Mouse (Mus musculus): Measurements from ENCODE around the gene Triobp. TPM values are rescaled to one million over a fixed set of nuclear protein-coding genes. Genes with fewer than 3 reads are reported as not detected.
"Not testable (repeated sequence)": the region's sequence is repeated elsewhere in the genome, so short reads cannot be mapped to it uniquely, and the experiment has no call there.

Gene Triobp
- polyA plus RNA-seq, 1 experiment from 2014 or later: 42.0 TPM

GRCm38 (mm10) chr15:78992925-78993324, 45.4 kb downstream of the Triobp start:
- H3K4me3 ChIP-seq: no peak overlapping the region
- H3K4me1 ChIP-seq: peaks cover 9% of the 10 kb centered on the region
- no peak for ATAC-seq (ENCODE audit: low FRiP score, low read depth)
- 97% methylated on average over 24 of the region's 24 CpGs for WGBS
- no peak overlapping the region for H3K27ac ChIP-seq
- no peak overlapping the region for H3K9ac ChIP-seq
- no peaks in the 10 kb centered on the region for H3K27me3 ChIP-seq (replicated peaks)
- no peaks in the 10 kb centered on the region for H3K9me3 ChIP-seq
- no peak overlapping the region for H3K4me2 ChIP-seq (replicated peaks)
- peaks cover 86% of the 10 kb centered on the region for H3K36me3 ChIP-seq

GRCm38 (mm10) chr15:78995916-78996315, 48.4 kb downstream of the Triobp start:
- Histone ChIP-seq H3K9ac (no peak overlapping the region), H3K27me3 (replicated peaks) (no peaks in the 10 kb centered on the region), H3K4me2 (replicated peaks) (no peak overlapping the region), H3K27ac (no peak overlapping the region), H3K4me3 (no peak overlapping the region), H3K36me3 (peaks cover 79% of the 10 kb centered on the region), H3K4me1 (no peaks in the 10 kb centered on the region), H3K9me3 (no peaks in the 10 kb centered on the region)
- WGBS: 93% methylated on average over 4 of the region's 4 CpGs
- ATAC-seq (ENCODE audit: low FRiP score, low read depth): no peak

- 91% methylated on average over 3 of the region's 3 CpGs for WGBS
These were observed 49.1 kb downstream of the Triobp start for GRCm38 (mm10) chr15:78996663-78997062.

GRCm38 (mm10) chr15:78998348-78998747, 50.8 kb downstream of the Triobp start:
- ATAC-seq (ENCODE audit: low FRiP score, low read depth): no peak
- Histone ChIP-seq H3K4me1 (no peaks in the 10 kb centered on the region), H3K9me3 (no peaks in the 10 kb centered on the region), H3K27ac (no peak overlapping the region), H3K9ac (no peak overlapping the region), H3K27me3 (replicated peaks) (no peaks in the 10 kb centered on the region), H3K4me2 (replicated peaks) (no peak overlapping the region), H3K36me3 (peaks cover 79% of the 10 kb centered on the region), H3K4me3 (no peak overlapping the region)
- 83% methylated on average over 8 of the region's 8 CpGs for WGBS

More at GRCm38 (mm10) chr15:78996663-78997062, 49.1 kb downstream of the Triobp start:
- Histone ChIP-seq H3K4me1 (no peaks in the 10 kb centered on the region), H3K27ac (no peak overlapping the region), H3K9me3 (no peaks in the 10 kb centered on the region), H3K27me3 (replicated peaks) (no peaks in the 10 kb centered on the region), H3K4me2 (replicated peaks) (no peak overlapping the region), H3K9ac (no peak overlapping the region), H3K4me3 (no peak overlapping the region), H3K36me3 (peaks cover 79% of the 10 kb centered on the region)
- no peak for ATAC-seq (ENCODE audit: low FRiP score, low read depth)

GRCm38 (mm10) chr15:78999586-78999985, 52.1 kb downstream of the Triobp start:
- Histone ChIP-seq H3K36me3 (peaks cover 79% of the 10 kb centered on the region), H3K4me1 (no peaks in the 10 kb centered on the region), H3K9me3 (no peaks in the 10 kb centered on the region), H3K4me3 (no peak overlapping the region), H3K9ac (no peak overlapping the region), H3K27me3 (replicated peaks) (no peaks in the 10 kb centered on the region), H3K27ac (no peak overlapping the region), H3K4me2 (replicated peaks) (no peak overlapping the region)
- no peak for ATAC-seq (ENCODE audit: low FRiP score, low read depth)
- 87% methylated on average over 11 of the region's 11 CpGs for WGBS

- H3K9me3 ChIP-seq: no peaks in the 10 kb centered on the region
- no peak for ATAC-seq (ENCODE audit: low FRiP score, low read depth)
- H3K4me2 ChIP-seq (replicated peaks): no peak overlapping the region
- H3K27me3 ChIP-seq (replicated peaks): no peaks in the 10 kb centered on the region
- peaks cover 79% of the 10 kb centered on the region for H3K36me3 ChIP-seq
- H3K4me1 ChIP-seq: no peaks in the 10 kb centered on the region
- 86% methylated on average over 7 of the region's 7 CpGs for WGBS
- H3K27ac ChIP-seq: no peak overlapping the region
- H3K9ac ChIP-seq: no peak overlapping the region
- no peak overlapping the region for H3K4me3 ChIP-seq
These were observed 52.9 kb downstream of the Triobp start for GRCm38 (mm10) chr15:79000357-79000791.

GRCm38 (mm10) chr15:79001559-79001958, 54.0 kb downstream of the Triobp start:
- no peaks in the 10 kb centered on the region for H3K9me3 ChIP-seq
- H3K4me3 ChIP-seq: no peak overlapping the region
- no peak for ATAC-seq (ENCODE audit: low FRiP score, low read depth)
- WGBS: 94% methylated on average over 5 of the region's 5 CpGs
- no peak overlapping the region for H3K27ac ChIP-seq
- H3K9ac ChIP-seq: no peak overlapping the region
- H3K4me2 ChIP-seq (replicated peaks): no peak overlapping the region
- H3K27me3 ChIP-seq (replicated peaks): no peaks in the 10 kb centered on the region
- H3K4me1 ChIP-seq: no peaks in the 10 kb centered on the region
- H3K36me3 ChIP-seq: peaks cover 77% of the 10 kb centered on the region

GRCm38 (mm10) chr15:79002036-79002435, 54.5 kb downstream of the Triobp start:
- H3K27ac ChIP-seq: no peak overlapping the region
- no peak overlapping the region for H3K4me2 ChIP-seq (replicated peaks)
- no peak for ATAC-seq (ENCODE audit: low FRiP score, low read depth)
- no peak overlapping the region for H3K4me3 ChIP-seq
- H3K36me3 ChIP-seq: peaks cover 79% of the 10 kb centered on the region
- H3K27me3 ChIP-seq (replicated peaks): no peaks in the 10 kb centered on the region
- no peaks in the 10 kb centered on the region for H3K9me3 ChIP-seq
- no peak overlapping the region for H3K9ac ChIP-seq
- WGBS: 59% methylated on average over 19 of the region's 19 CpGs
- H3K4me1 ChIP-seq: no peaks in the 10 kb centered on the region

GRCm38 (mm10) chr15:79003079-79003478, 55.6 kb downstream of the Triobp start:
- no peaks in the 10 kb centered on the region for H3K4me1 ChIP-seq
- no peak for ATAC-seq (ENCODE audit: low FRiP score, low read depth)
- H3K27me3 ChIP-seq (replicated peaks): no peaks in the 10 kb centered on the region
- H3K4me2 ChIP-seq (replicated peaks): no peak overlapping the region
- no peak overlapping the region for H3K4me3 ChIP-seq
- H3K9me3 ChIP-seq: no peaks in the 10 kb centered on the region
- H3K36me3 ChIP-seq: peaks cover 79% of the 10 kb centered on the region
- no peak overlapping the region for H3K27ac ChIP-seq
- H3K9ac ChIP-seq: no peak overlapping the region
- WGBS: 89% methylated on average over 3 of the region's 3 CpGs

- Histone ChIP-seq H3K9me3 (no peaks in the 10 kb centered on the region), H3K4me1 (0 out of 2 replicates have a peak, but pooled peaks cover 6% of the 10 kb centered on the region), H3K36me3 (peaks cover 65% of the 10 kb centered on the region), H3K27me3 (replicated peaks) (no peaks in the 10 kb centered on the region), H3K27ac (no peak overlapping the region), H3K4me3 (no peak overlapping the region), H3K9ac (no peak overlapping the region), H3K4me2 (replicated peaks) (no peak overlapping the region)
- 87% methylated on average over 9 of the region's 9 CpGs for WGBS
- ATAC-seq (ENCODE audit: low FRiP score, low read depth): no peak
These were observed 58.1 kb downstream of the Triobp start for GRCm38 (mm10) chr15:79005581-79005980.

GRCm38 (mm10) chr15:79006638-79007037, 59.1 kb downstream of the Triobp start:
- WGBS: 74% methylated on average over 3 of the region's 3 CpGs
- H3K27ac ChIP-seq: no peak overlapping the region
- no peak overlapping the region for H3K4me3 ChIP-seq
- peaks cover 10% of the 10 kb centered on the region for H3K4me1 ChIP-seq
- H3K9me3 ChIP-seq: no peaks in the 10 kb centered on the region
- ATAC-seq (ENCODE audit: low FRiP score, low read depth): no peak
- H3K36me3 ChIP-seq: peaks cover 55% of the 10 kb centered on the region
- no peak overlapping the region for H3K4me2 ChIP-seq (replicated peaks)
- no peak overlapping the region for H3K9ac ChIP-seq
- H3K27me3 ChIP-seq (replicated peaks): no peaks in the 10 kb centered on the region

- Histone ChIP-seq H3K9me3 (no peaks in the 10 kb centered on the region), H3K27ac (no peak overlapping the region), H3K27me3 (replicated peaks) (no peaks in the 10 kb centered on the region), H3K4me3 (no peak overlapping the region), H3K4me2 (replicated peaks) (no peak overlapping the region), H3K4me1 (peaks cover 15% of the 10 kb centered on the region), H3K9ac (no peak overlapping the region), H3K36me3 (peaks cover 50% of the 10 kb centered on the region)
- ATAC-seq (ENCODE audit: low FRiP score, low read depth): no peak
- 91% methylated on average over 5 of the region's 5 CpGs for WGBS
These were observed 59.5 kb downstream of the Triobp start for GRCm38 (mm10) chr15:79007059-79007458.

GRCm38 (mm10) chr15:79007836-79008235, 60.3 kb downstream of the Triobp start:
- Histone ChIP-seq H3K4me1 (peaks cover 17% of the 10 kb centered on the region), H3K36me3 (peaks cover 43% of the 10 kb centered on the region)
- not testable (repeated sequence) for H3K27me3 ChIP-seq (replicated peaks); ATAC-seq (ENCODE audit: low FRiP score, low read depth); H3K9me3 ChIP-seq; H3K4me3 ChIP-seq; H3K27ac ChIP-seq; H3K9ac ChIP-seq; H3K4me2 ChIP-seq (replicated peaks)
- WGBS: 89% methylated on average over 6 of the region's 6 CpGs
